Mouse (Mus musculus): Measurements from ENCODE around the gene Syne2. TPM values are rescaled to one million over a fixed set of nuclear protein-coding genes. Genes with fewer than 3 reads are reported as not detected.

Syne2 gene
- polyA plus RNA-seq, 1 experiment from 2014 or later = 63.6 TPM

DNA sequence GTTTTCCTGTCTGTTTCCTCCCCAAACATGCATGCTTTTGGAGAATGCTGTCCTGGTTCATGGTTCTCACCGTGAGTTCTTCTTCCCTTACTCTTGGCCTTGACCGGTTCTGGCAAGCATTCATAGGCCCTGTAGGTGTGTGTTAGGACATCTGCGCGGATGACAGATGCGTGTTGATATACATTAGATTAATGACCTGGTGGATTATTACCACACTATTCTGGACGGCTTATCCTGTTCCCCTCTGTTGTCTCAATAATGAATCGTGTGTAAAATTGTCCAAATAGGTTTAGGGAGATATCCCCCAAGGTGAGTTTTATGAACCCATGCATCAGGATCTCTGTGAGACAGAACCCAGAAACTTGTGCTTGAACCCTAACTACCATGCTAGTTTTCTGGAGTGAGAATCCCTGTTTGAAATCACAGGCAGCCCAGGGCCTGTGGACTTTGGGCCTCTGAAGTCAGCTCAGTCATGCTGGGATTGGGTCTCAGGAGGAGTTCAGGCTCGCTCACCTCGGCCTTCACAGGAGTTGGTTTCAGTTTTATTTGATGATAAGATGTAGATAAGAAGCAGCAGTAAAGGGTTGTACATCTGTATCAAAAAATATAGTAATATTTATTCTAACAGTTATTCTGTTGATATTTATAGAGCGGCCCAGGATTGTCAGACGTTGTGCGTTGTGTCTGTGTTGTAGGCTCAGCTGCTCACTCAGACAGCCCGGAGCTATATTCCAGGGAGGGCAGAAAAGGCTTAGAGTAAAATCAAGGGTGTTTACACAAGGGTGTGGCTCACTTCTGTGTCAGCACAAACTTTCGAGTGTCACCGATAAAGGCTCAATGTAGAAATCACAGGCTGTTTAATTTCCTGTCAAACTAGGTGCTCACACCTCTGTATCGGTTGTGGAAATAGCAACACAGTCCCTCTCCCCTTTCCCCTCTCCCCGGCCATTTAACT lies 48.8 kb downstream of the Syne2 start:
- 49% methylated on average over 17 of the region's 17 CpGs for WGBS
- Histone ChIP-seq H3K27ac (ENCODE audit: low read length) (peak overlapping the region; percentile 48; the same call in 1 of the 2 replicates), H3K9ac (replicated peaks; ENCODE audit: low read depth, low read length) (no peak overlapping the region), H3K4me2 (replicated peaks; ENCODE audit: low read depth, low read length) (no peak overlapping the region), H3K4me1 (ENCODE audit: control insufficient read depth, insufficient read depth, low read length) (peaks cover 8% of the 10 kb centered on the region; the same call in 1 of the 2 replicates), H3K4me3 (ENCODE audit: low read depth, low read length) (no peak overlapping the region), H3K36me3 (ENCODE audit: control insufficient read depth, insufficient read depth, low read length) (no peaks in the 10 kb centered on the region), H3K27me3 (ENCODE audit: control insufficient read depth, insufficient read depth, low read length) (no peaks in the 10 kb centered on the region), H3K9me3 (ENCODE audit: control insufficient read depth, low read depth, low read length) (no peaks in the 10 kb centered on the region)
- ATAC-seq (ENCODE audit: insufficient number of reproducible peaks, insufficient read depth, low FRiP score, low read depth) = peak; percentile 61; the same call in 1 of the 2 replicates

DNA sequence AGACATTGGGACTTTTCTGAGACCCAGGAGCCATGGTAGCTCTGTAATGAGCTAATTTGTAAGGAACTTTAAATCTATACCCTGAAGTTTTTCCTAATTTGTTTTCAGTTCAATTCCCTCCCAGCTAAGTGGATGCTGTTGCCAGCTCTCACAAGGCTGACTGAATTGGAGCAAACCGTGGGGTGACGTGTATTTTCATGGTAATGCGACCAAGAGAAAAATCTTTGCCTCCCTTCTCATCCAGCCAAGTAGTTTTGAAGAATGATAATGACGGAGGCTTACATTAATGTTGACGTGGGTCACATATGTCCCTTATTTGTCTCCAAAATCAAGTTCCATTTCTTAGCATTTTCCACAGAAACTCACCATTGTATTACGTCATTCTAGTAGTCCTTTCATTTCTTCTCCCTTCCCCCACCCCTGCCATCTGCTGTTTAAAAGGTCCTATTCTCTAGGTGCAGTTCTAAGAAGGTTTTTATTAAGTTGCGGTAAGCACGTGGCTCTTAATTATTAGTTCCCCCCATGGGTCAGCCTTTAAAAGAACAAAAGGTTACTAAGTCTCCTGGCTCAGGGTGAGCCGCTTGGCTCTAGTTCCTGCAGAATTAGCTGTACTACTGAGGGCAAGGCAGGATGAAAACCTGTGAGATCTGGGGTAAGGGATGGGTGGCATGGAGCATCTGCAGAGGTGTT lies 55.8 kb downstream of the Syne2 start:
- WGBS = 62% methylated on average over 9 of the region's 9 CpGs
- no peak overlapping the region for H3K9ac ChIP-seq (replicated peaks; ENCODE audit: low read depth, low read length)
- ATAC-seq (ENCODE audit: insufficient number of reproducible peaks, insufficient read depth, low FRiP score, low read depth) = no peak

DNA sequence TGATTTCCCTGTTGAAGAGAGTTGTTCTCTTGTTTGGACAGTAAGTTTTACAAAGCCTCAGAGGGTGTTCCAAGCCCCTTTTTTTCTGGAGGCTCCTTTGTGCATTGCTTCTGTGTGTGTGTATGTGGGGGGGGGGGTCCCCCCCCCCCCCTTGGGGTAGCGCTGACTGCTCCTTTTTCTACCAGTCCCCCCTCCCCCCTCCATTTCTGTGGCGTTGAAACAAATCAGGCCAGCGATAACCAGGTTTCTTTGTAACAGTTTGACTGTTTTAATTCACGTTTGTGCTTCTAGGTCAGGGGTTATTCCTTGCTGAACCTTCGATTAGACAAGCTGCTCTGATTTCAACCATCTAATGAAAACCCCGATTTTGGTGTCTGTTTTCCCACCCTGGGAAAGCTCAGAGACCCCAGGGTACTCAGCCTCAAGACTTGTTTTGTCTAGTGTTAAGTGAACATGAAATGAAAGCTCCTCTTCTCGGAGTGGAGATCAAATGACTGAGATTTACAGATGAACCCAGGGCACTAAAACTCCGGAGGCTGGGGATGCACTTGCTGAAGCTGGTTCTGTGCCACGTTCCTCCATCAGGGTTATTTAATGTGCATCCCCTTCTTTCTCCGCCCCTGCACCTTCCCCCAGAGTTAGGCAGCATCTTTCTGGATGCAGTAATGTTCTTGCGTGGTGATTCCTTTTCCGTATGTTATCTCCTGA lies 56.5 kb downstream of the Syne2 start:
- no peak for ATAC-seq (ENCODE audit: insufficient number of reproducible peaks, insufficient read depth, low FRiP score, low read depth)
- Histone ChIP-seq H3K4me1 (ENCODE audit: control insufficient read depth, insufficient read depth, low read length) (0 out of 2 replicates have a peak, but pooled peaks cover 9% of the 10 kb centered on the region), H3K36me3 (ENCODE audit: control insufficient read depth, insufficient read depth, low read length) (no peaks in the 10 kb centered on the region), H3K4me3 (ENCODE audit: low read depth, low read length) (no peak overlapping the region), H3K27ac (ENCODE audit: low read length) (no peak overlapping the region), H3K9ac (replicated peaks; ENCODE audit: low read depth, low read length) (no peak overlapping the region), H3K9me3 (ENCODE audit: control insufficient read depth, low read depth, low read length) (no peaks in the 10 kb centered on the region), H3K4me2 (replicated peaks; ENCODE audit: low read depth, low read length) (no peak overlapping the region), H3K27me3 (ENCODE audit: control insufficient read depth, insufficient read depth, low read length) (no peaks in the 10 kb centered on the region)
- 28% methylated on average over 12 of the region's 12 CpGs for WGBS

More for the DNA sequence above, 55.8 kb downstream of the Syne2 start:
- Histone ChIP-seq H3K27me3 (ENCODE audit: control insufficient read depth, insufficient read depth, low read length) (no peaks in the 10 kb centered on the region), H3K36me3 (ENCODE audit: control insufficient read depth, insufficient read depth, low read length) (no peaks in the 10 kb centered on the region), H3K27ac (ENCODE audit: low read length) (no peak overlapping the region), H3K4me2 (replicated peaks; ENCODE audit: low read depth, low read length) (no peak overlapping the region), H3K4me1 (ENCODE audit: control insufficient read depth, insufficient read depth, low read length) (0 out of 2 replicates have a peak, but pooled peaks cover 9% of the 10 kb centered on the region), H3K4me3 (ENCODE audit: low read depth, low read length) (no peak overlapping the region), H3K9me3 (ENCODE audit: control insufficient read depth, low read depth, low read length) (no peaks in the 10 kb centered on the region)

DNA sequence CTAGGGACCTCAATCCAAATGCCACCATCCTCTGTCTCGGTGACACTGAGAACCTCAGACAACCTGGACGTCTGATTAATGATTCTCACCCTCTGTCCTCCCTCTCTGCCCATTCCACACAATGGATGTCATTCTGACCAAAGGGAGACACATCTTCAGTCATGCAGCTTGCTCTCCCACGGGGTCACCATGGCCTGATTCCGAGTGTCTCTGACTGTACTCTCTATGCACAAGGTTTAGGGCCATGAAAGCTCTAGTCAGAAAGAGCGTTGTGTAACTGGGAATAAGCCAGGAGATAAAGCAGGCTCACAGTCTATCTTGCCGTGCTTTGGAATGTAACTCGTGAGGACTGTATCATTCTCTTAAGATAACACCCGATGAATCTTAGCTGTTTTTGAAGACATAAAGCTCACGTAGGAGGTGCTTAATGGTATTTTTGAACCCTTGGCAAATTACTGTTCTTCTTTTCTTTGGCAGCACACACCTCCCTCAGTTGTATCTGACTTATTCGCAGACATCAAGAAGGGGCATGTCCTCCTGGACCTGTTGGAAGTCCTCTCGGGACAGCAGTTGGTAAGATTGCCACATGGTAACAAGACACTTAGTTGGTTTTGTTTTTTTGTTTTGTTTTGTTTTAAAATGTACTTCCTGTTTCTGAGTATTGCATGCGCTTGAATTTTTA lies 61.8 kb downstream of the Syne2 start:
- Histone ChIP-seq H3K36me3 (ENCODE audit: control insufficient read depth, insufficient read depth, low read length) (no peaks in the 10 kb centered on the region), H3K27ac (ENCODE audit: low read length) (no peak overlapping the region), H3K9me3 (ENCODE audit: control insufficient read depth, low read depth, low read length) (no peaks in the 10 kb centered on the region), H3K4me3 (ENCODE audit: low read depth, low read length) (no peak overlapping the region), H3K27me3 (ENCODE audit: control insufficient read depth, insufficient read depth, low read length) (no peaks in the 10 kb centered on the region), H3K4me2 (replicated peaks; ENCODE audit: low read depth, low read length) (no peak overlapping the region), H3K4me1 (ENCODE audit: control insufficient read depth, insufficient read depth, low read length) (0 out of 2 replicates have a peak, but pooled peaks cover under 1% of the 10 kb centered on the region), H3K9ac (replicated peaks; ENCODE audit: low read depth, low read length) (no peak overlapping the region)
- WGBS = 75% methylated on average over 12 of the region's 12 CpGs
- ATAC-seq (ENCODE audit: insufficient number of reproducible peaks, insufficient read depth, low FRiP score, low read depth) = no peak

DNA sequence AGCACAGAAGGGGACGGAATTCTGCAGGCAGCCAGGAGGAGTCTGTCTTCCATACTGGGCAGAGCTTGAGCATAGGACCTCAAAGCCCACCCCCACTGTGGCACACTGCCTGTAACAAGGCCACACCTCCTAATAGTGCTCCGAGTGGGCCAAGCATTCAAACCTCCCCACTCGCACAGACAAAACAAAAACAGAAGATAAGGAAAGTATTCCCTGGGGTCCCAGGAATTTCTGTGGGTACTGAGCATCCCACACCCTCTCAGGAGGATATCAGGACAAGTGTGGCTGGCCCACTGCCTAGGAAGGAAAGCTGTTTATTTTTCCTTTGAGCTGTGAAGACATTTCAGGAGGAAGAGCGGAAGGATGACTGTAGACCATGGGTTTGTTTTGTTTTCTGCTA lies 63.6 kb downstream of the Syne2 start:
- Histone ChIP-seq H3K36me3 (ENCODE audit: control insufficient read depth, insufficient read depth, low read length) (no peaks in the 10 kb centered on the region), H3K4me3 (ENCODE audit: low read depth, low read length) (no peak overlapping the region), H3K9me3 (ENCODE audit: control insufficient read depth, low read depth, low read length) (no peaks in the 10 kb centered on the region), H3K27ac (ENCODE audit: low read length) (no peak overlapping the region), H3K4me1 (ENCODE audit: control insufficient read depth, insufficient read depth, low read length) (no peaks in the 10 kb centered on the region), H3K4me2 (replicated peaks; ENCODE audit: low read depth, low read length) (no peak overlapping the region), H3K27me3 (ENCODE audit: control insufficient read depth, insufficient read depth, low read length) (no peaks in the 10 kb centered on the region), H3K9ac (replicated peaks; ENCODE audit: low read depth, low read length) (no peak overlapping the region)
- 46% methylated on average over 4 of the region's 4 CpGs for WGBS
- no peak for ATAC-seq (ENCODE audit: insufficient number of reproducible peaks, insufficient read depth, low FRiP score, low read depth)

DNA sequence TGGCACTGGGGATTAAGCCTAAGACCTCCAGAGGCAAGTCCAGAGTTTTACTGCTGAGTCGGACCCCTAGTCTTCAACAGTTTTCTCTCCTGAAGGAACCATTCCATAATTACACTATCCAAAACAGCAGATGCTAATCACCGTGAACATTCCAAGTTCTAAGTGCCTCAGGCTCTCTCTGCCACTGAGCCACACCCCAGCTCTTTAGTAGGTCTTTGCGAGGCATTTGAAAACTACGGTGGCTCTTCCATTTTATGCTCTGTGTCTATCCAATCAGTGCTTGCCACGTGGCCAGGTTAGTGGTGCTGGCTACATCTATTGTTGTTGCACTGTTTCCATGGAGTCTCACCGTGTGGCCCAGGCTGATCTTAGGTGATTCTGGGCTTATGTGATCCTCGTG lies 68.2 kb downstream of the Syne2 start:
- no peak overlapping the region for H3K4me3 ChIP-seq (ENCODE audit: low read depth, low read length)
- no peak overlapping the region for H3K9ac ChIP-seq (replicated peaks; ENCODE audit: low read depth, low read length)
- ATAC-seq (ENCODE audit: insufficient number of reproducible peaks, insufficient read depth, low FRiP score, low read depth) = no peak
- no peak overlapping the region for H3K27ac ChIP-seq (ENCODE audit: low read length)
- H3K4me1 ChIP-seq (ENCODE audit: control insufficient read depth, insufficient read depth, low read length) = no peaks in the 10 kb centered on the region
- no peak overlapping the region for H3K4me2 ChIP-seq (replicated peaks; ENCODE audit: low read depth, low read length)
- 84% methylated on average over 7 of the region's 7 CpGs for WGBS
- no peaks in the 10 kb centered on the region for H3K9me3 ChIP-seq (ENCODE audit: control insufficient read depth, low read depth, low read length)
- peaks cover 11% of the 10 kb centered on the region; the same call in 1 of the 2 replicates for H3K36me3 ChIP-seq (ENCODE audit: control insufficient read depth, insufficient read depth, low read length)
- H3K27me3 ChIP-seq (ENCODE audit: control insufficient read depth, insufficient read depth, low read length) = no peaks in the 10 kb centered on the region

DNA sequence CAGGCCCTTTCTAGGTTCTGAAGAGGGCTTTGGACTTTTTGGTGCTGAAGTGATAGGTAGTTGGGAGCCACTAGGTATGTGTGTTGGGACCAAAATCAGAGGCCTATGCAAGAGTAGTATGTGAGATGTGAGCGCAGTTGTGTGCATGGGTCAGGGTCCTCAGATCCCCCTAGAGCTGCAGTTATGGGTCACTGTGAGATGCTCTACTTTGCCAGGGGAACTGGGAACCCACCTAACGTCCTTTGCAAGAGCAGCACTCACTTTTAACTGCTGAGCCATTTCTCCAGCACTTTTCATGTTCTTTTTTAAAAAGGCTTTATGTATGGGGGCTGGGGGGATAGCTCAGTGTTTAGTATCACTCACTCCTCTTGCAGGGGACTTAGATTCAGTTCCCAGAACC lies 69.0 kb downstream of the Syne2 start:
- Histone ChIP-seq H3K4me3 (ENCODE audit: low read depth, low read length) (no peak overlapping the region), H3K9me3 (ENCODE audit: control insufficient read depth, low read depth, low read length) (no peaks in the 10 kb centered on the region), H3K36me3 (ENCODE audit: control insufficient read depth, insufficient read depth, low read length) (peaks cover 11% of the 10 kb centered on the region; the same call in 1 of the 2 replicates), H3K9ac (replicated peaks; ENCODE audit: low read depth, low read length) (no peak overlapping the region), H3K27me3 (ENCODE audit: control insufficient read depth, insufficient read depth, low read length) (no peaks in the 10 kb centered on the region), H3K4me2 (replicated peaks; ENCODE audit: low read depth, low read length) (no peak overlapping the region), H3K4me1 (ENCODE audit: control insufficient read depth, insufficient read depth, low read length) (no peaks in the 10 kb centered on the region), H3K27ac (ENCODE audit: low read length) (no peak overlapping the region)
- ATAC-seq (ENCODE audit: insufficient number of reproducible peaks, insufficient read depth, low FRiP score, low read depth) = no peak
- 90% methylated on average over 2 of the region's 2 CpGs for WGBS

DNA sequence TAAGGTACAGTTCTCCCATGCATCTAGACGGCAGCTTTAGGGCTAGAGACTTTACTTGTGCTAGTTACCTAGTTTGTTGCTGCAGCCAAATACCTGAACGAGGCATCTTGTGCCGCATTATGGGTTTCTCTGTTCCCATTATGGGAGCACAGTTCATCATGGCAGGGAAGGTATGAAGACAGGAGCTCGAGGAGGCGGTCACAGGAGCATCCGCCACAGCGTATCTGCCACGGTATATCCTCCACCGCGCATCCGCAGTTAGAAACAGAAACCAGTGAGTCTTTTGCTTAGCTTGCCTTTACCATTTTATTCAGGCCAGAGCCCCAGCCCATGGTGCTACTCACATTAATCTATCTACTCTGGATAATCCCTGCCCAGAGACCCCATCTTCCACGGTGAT lies 70.8 kb downstream of the Syne2 start:
- H3K9ac ChIP-seq (replicated peaks; ENCODE audit: low read depth, low read length) = no peak overlapping the region
- peaks cover 11% of the 10 kb centered on the region; the same call in 1 of the 2 replicates for H3K36me3 ChIP-seq (ENCODE audit: control insufficient read depth, insufficient read depth, low read length)
- H3K27ac ChIP-seq (ENCODE audit: low read length) = no peak overlapping the region
- ATAC-seq (ENCODE audit: insufficient number of reproducible peaks, insufficient read depth, low FRiP score, low read depth) = no peak
- H3K27me3 ChIP-seq (ENCODE audit: control insufficient read depth, insufficient read depth, low read length) = no peaks in the 10 kb centered on the region
- WGBS = 94% methylated on average over 12 of the region's 12 CpGs
- no peak overlapping the region for H3K4me3 ChIP-seq (ENCODE audit: low read depth, low read length)
- no peaks in the 10 kb centered on the region for H3K9me3 ChIP-seq (ENCODE audit: control insufficient read depth, low read depth, low read length)
- no peaks in the 10 kb centered on the region for H3K4me1 ChIP-seq (ENCODE audit: control insufficient read depth, insufficient read depth, low read length)
- H3K4me2 ChIP-seq (replicated peaks; ENCODE audit: low read depth, low read length) = no peak overlapping the region

Measured in stomach, embryonic 14.5 days (tissue).